Mouse (Mus musculus) frontal cortex, postnatal 25 days (tissue): ENCODE measurements around the gene Igf2bp1.
A peak's percentile ranks its signal among the peaks of the same experiment; 100 is the strongest.

Experiments
- DNase-seq, 2 experiments: peaks; one replicate each; pipeline ENCODE4 v3.0.0; 2022; ENCODE audit warnings: low spot score in 2 of 2

Gene Igf2bp1

GRCm38 (mm10) chr11:96005403-96006271 lies at the start of gene Igf2bp1:
Gene Igf2bp1 (minus strand): TSS chr11:96005940.
- no peak for DNase-seq

GRCm38 (mm10) chr11:96050854-96051253 lies 45.1 kb upstream of the Igf2bp1 start:
- DNase-seq: no peak

- no peak for DNase-seq
Observed at GRCm38 (mm10) chr11:96049939-96050338, 44.2 kb upstream of the Igf2bp1 start.

- no peak for DNase-seq
Observed at GRCm38 (mm10) chr11:96047469-96048373, 42.0 kb upstream of the Igf2bp1 start.

GRCm38 (mm10) chr11:96046793-96047192 lies 41.1 kb upstream of the Igf2bp1 start:
- no peak for DNase-seq

- no peak for DNase-seq
Observed at GRCm38 (mm10) chr11:96046028-96046427, 40.3 kb upstream of the Igf2bp1 start.

- no peak for DNase-seq
Observed at GRCm38 (mm10) chr11:96044803-96045567, 39.2 kb upstream of the Igf2bp1 start.

GRCm38 (mm10) chr11:96038560-96038959 lies 32.8 kb upstream of the Igf2bp1 start:
- DNase-seq: no peak

GRCm38 (mm10) chr11:96037499-96037898 lies 31.8 kb upstream of the Igf2bp1 start:
- no peak for DNase-seq

- no peak for DNase-seq
Observed at GRCm38 (mm10) chr11:96035133-96035532, 29.4 kb upstream of the Igf2bp1 start.

- peak; percentile 92 to 94 for DNase-seq
Observed at GRCm38 (mm10) chr11:96034596-96035052, 28.9 kb upstream of the Igf2bp1 start, which contains the start of gene Snf8. Gene Snf8 (plus strand): TSS chr11:96034885.

- no peak for DNase-seq
Observed at GRCm38 (mm10) chr11:96034116-96034515, 28.4 kb upstream of the Igf2bp1 start.

GRCm38 (mm10) chr11:96033264-96033663 lies 27.5 kb upstream of the Igf2bp1 start:
- no peak for DNase-seq

GRCm38 (mm10) chr11:96031701-96032100 lies 26.0 kb upstream of the Igf2bp1 start:
- DNase-seq: no peak

GRCm38 (mm10) chr11:96030571-96030970 lies 24.8 kb upstream of the Igf2bp1 start:
- DNase-seq: no peak

- no peak for DNase-seq
Observed at GRCm38 (mm10) chr11:96028130-96028529, 22.4 kb upstream of the Igf2bp1 start.

GRCm38 (mm10) chr11:96020622-96021021 lies 14.9 kb upstream of the Igf2bp1 start:
- no peak for DNase-seq

GRCm38 (mm10) chr11:96017941-96018351 lies 12.2 kb upstream of the Igf2bp1 start:
- DNase-seq: no peak

GRCm38 (mm10) chr11:96015421-96015820 lies 9.7 kb upstream of the Igf2bp1 start:
- DNase-seq: no peak

- DNase-seq: no peak
Observed at GRCm38 (mm10) chr11:96011982-96012381, 6.2 kb upstream of the Igf2bp1 start.

- DNase-seq: no peak
Observed at GRCm38 (mm10) chr11:96008827-96009226, 3.1 kb upstream of the Igf2bp1 start.
